Mouse (Mus musculus) brain, embryonic 14.5 days (tissue): ENCODE measurements around the gene Bricd5. TPM values are rescaled to one million over a fixed set of nuclear protein-coding genes. Genes with fewer than 3 reads are reported as not detected.

Experiments used
- DNase-seq: peaks from one replicate; pipeline ENCODE4 v3.0.0-alpha.2; 2011; ENCODE audit warnings: low read depth
- CTCF ChIP-seq: fragments of 200-500 bp; IDR thresholded peaks from 2 replicates; pipeline ENCODE4 v1.5.1; 2012; ENCODE audit warnings: inconsistent platforms, mild to moderate bottlenecking, moderate library complexity, borderline replicate concordance; ENCODE audit not compliant: insufficient read depth, insufficient read length; ENCODE audit errors: extremely low read depth
- POLR2A ChIP-seq: fragments of 200-500 bp; IDR thresholded peaks from 2 replicates; pipeline ENCODE4 v1.6.1; 2012; ENCODE audit warnings: mild to moderate bottlenecking, inconsistent platforms, borderline replicate concordance; ENCODE audit not compliant: poor library complexity, insufficient read depth, insufficient read length, severe bottlenecking; ENCODE audit errors: extremely low read depth
- polyA plus RNA-seq: library from polyadenylated mRNA; depleted of rRNA; stranded (reverse); fragments of >200 nt; gene quantifications from 2 replicates; pipeline ENCODE4 v1.2.3, GENCODE M21; 2012

Gene Bricd5
- polyA plus RNA-seq, 1 experiment, result 0.48 TPM

GRCm38 (mm10) chr17:24470701-24471527 lies 2.8 kb upstream of the Bricd5 start:
- TF ChIP-seq CTCF (no peak), POLR2A (no peak)
- DNase-seq, result peak; percentile 30

GRCm38 (mm10) chr17:24472512-24472911 lies 1.2 kb upstream of the Bricd5 start:
- TF ChIP-seq POLR2A (no peak), CTCF (no peak)
- DNase-seq, result no peak

GRCm38 (mm10) chr17:24474557-24474956 lies 873 bp downstream of the Bricd5 start:
- TF ChIP-seq POLR2A, result no peak
- no peak for TF ChIP-seq CTCF
- no peak for DNase-seq

GRCm38 (mm10) chr17:24475586-24475985 lies 1.9 kb downstream of the Bricd5 start:
- TF ChIP-seq POLR2A (no peak), CTCF (no peak)
- no peak for DNase-seq

GRCm38 (mm10) chr17:24476022-24476776 lies 2.5 kb downstream of the Bricd5 start:
- no peak for DNase-seq

GRCm38 (mm10) chr17:24477053-24477984 lies 3.6 kb downstream of the Bricd5 start:
- no peak for TF ChIP-seq CTCF
- no peak for TF ChIP-seq POLR2A
- DNase-seq, result no peak

More at GRCm38 (mm10) chr17:24476022-24476776, 2.5 kb downstream of the Bricd5 start:
- no peak for TF ChIP-seq CTCF
- TF ChIP-seq POLR2A, result no peak

GRCm38 (mm10) chr17:24477985-24478600 lies 4.4 kb downstream of the Bricd5 start:
- no peak for DNase-seq
- no peak for TF ChIP-seq CTCF
- TF ChIP-seq POLR2A, result no peak

- peak; percentile 98 for DNase-seq
- peak; percentile 91 for TF ChIP-seq CTCF
- TF ChIP-seq POLR2A, result peak; percentile 51; the same call in 1 of the 2 replicates
Measured at GRCm38 (mm10) chr17:24478663-24479380, 5.1 kb downstream of the Bricd5 start, which contains the start of gene Mlst8. Gene Mlst8, minus strand, starts transcription at chr17:24479078.

- TF ChIP-seq POLR2A (no peak), CTCF (no peak)
- no peak for DNase-seq
Measured at GRCm38 (mm10) chr17:24479431-24479830, 5.7 kb downstream of the Bricd5 start.
